Mouse (Mus musculus) liver, adult (tissue): Measurements from ENCODE around the gene Shisa6.

Experiments
- GATA4 ChIP-seq: IDR thresholded peaks from 2 replicates; pipeline ENCODE4 v1.6.1; 2014; ENCODE audit warnings: mild to moderate bottlenecking, low read length; ENCODE audit not compliant: insufficient replicate concordance

The Shisa6 gene

DNA sequence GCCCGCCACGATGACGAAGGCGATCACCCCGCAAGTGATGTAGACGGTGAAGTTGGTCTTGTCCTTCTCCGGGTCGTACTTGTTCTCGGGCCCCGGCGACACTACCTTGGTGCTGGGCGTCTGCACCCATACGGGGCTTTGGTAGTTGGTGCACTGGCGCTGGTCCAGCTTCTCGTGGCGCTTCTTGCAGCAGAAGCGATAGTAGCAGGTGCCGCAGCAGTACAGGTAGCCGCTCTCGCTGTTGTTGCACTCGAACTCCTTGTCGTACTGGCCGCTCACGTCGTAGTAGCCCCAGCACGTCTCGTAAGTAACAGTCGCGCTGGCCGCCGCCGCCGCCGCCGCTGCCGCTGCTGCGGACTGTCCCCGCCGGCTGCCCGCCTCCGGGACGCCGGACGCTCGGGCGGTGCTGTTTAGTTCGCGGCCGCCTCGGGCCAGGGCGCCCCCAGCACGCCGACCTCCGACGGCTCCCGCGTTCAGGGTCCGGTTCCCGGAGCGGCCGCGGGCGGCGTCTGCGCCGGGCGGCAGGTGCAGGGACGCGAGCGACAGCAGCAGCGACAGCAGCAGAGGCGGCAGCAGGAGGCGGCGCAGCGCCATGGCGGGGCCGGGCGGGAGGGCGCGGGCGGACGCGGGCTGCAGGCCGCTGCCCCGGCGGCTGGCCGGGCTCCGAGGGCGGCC lies at the start of gene Shisa6:
TSS of gene Shisa6 (minus strand) at position 594 of the 675 bp plus-strand sequence.
- no peak for TF ChIP-seq GATA4

DNA sequence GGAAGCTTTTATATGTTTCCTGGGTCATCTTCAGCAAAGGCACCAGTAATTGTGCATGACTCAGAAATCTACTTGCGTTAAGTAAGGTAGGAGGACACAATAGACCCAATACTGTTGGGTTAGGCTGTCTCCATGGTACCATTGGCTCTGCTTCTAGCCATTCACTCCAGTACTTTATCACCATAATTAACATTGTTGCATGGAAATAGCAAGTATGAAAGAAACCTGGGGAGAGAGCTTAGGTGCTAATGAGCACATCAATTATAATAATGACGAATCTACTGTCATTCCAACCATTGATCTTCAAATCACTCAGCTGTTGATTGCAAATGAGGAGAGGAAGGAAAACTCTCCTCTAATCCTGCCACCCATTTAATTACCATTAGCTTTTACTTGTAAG lies 48.1 kb upstream of the Shisa6 start:
- no peak for TF ChIP-seq GATA4

DNA sequence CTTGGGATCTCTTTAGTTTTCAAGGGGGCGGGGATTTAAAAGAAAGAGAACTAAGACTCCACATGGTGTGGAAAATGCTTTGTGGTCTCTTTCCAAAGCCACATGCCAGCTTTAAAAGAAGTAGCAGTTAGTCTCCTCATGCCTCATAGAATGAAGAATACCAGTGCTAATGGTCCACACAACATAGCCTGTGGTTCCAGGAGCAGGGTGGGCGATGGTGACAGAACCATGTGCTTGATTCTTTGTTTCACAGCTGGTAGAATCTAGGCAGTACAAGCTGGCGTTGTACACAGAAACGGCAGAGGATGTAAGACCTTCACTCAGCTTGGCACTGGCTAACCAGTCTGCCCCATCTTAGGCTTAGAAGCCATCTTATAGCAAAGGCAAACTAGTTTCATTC lies 43.3 kb upstream of the Shisa6 start:
- TF ChIP-seq GATA4, result no peak

DNA sequence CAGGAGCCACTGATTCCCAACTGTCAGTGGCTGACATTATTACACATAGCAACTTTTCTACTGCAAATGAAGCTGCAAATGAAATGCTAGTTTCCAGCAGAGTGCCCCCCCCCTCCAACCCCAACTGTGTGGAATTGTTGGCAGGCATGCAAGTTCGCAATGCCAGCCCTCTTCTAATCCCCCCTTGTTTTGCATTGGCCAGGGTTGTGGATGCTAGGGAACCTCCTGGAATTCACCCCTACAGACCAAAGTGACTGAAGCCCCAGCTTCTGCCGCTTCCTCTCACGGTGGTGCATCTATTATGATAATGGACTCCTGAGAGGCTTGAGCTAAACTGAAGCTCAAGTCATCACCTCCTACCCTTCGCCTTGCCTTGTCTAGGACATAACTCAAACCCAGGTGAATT lies 42.6 kb upstream of the Shisa6 start:
- no peak for TF ChIP-seq GATA4

DNA sequence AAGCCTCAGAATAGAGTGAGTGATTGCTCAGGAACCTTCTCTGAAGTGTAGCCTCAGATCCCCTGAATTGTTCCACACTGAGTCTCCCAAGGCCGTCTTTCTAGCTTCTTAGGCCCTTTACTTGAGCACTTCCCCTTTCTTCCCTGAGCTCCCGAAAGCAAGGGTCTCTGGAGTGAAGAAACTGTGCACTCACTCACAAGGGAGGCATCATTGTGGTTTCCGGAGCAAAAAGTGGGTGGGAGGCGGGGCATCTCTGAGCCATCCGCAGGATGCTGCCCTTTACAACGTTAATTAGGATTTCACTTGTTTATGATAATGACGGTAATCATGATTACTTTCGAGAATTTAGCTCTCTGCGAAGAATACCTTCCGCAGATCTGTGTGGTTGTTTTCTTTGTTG lies 41.6 kb upstream of the Shisa6 start:
- TF ChIP-seq GATA4, result no peak

DNA sequence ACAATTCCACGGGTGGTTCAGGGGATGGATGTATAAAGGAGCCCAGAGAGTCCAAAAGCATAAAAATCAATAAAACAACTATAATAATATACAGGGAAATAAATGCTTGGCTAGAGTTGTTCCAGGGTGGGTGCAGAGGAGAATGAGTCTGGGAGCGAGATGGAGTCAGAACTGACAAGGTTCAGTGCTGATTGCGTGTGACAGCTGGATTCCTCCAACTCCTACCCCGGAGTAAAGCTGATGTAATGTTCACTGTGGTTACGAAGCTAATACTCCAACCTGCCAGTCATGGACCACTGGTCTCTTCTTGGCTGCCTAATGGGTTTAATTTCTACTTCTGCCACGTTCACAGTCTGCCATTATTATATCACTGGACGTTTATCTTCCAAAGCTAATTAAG lies 36.5 kb upstream of the Shisa6 start:
- TF ChIP-seq GATA4, result no peak

DNA sequence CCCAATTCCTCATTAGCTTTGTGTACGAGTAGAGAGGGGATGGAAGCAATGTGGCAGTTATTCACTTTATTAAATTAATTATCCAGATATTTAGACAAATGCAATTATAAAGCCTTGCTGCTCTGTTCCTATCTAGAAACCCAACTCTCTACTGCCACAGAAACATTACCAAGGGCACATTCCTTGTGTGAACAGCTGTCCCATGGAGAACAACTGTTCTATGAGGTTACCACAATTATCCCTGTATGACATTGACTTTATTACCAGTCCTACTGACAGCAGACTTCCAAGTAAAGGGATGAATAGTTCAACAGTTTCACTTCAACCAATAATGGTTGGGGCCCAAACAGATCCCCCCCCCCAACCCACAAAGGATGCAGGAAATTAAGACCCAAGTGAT lies 12.1 kb upstream of the Shisa6 start:
- TF ChIP-seq GATA4, result no peak

DNA sequence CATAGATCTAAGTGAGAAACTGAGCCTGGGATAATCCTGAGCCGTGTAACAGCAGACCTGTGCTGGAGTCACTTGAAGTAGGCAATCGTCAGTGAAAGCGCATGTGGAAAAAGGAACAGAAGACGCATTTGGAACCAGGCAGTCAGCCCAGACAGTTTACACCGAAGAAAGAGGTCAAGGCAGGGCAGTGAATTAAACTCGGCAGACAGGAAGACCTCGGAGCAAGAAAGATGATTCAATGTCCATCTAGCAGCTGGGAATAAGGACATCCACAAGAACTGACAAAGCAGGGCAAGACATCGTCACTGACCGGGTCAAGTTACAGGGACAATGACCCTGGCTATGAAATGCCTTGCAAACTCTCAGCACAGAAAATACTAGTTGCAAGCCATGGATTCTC lies 10.1 kb upstream of the Shisa6 start:
- no peak for TF ChIP-seq GATA4

DNA sequence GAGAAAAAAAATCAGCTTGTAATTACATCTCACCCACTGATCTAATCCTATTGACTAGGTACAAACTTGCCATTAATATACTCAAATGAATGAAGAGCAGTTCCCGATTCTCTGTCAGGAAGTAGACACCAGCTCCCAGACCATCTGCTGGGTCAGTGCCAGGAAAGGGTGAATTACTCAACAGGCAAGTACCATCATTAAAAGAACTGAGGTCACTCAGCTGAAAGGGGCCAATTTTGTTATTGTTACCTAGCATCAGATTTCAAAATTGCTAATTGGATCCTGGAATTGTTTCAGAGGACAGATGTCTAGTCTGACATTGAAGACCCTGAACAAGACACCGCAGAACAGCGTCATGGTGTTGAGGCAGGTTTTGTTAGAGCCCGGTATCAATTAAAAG lies 9.4 kb upstream of the Shisa6 start:
- TF ChIP-seq GATA4, result no peak

DNA sequence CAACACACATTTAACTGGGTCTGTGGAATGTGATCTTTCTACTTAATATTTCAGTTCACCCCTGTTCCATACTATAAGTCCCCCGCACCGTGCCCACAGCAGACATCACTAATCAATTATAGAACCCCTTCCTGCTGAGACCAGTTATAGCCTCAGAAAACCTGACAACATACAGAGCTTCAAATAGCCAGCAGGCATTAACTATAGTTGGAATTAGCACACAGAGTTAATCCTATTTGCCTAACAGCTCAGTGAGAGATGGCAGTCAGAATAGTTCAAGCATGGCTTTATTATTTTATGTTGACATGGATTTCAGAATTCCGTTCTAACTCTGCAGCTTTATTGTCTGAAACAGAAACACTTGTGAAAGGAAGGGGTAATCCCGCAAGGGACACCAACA lies 8.5 kb upstream of the Shisa6 start:
- TF ChIP-seq GATA4, result no peak

DNA sequence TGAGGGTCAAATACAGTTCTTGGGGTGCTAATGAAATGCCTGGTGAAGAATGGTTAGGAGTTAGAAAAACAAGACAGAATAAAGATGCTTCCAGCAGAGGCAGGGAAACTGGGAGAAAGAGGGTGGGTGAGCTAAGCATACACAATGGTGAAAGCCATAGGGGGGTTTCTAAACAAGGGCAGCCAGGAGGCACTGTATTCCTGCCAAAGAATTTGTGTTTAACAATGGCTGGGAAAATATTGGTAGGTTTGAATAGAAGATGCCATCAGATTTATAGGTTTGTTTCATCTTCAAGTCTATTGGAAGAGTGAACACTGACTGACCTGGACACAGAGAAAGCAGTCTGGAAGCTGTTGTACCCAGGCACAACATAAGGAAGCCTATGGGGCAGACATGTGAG lies 2.4 kb upstream of the Shisa6 start:
- no peak for TF ChIP-seq GATA4

DNA sequence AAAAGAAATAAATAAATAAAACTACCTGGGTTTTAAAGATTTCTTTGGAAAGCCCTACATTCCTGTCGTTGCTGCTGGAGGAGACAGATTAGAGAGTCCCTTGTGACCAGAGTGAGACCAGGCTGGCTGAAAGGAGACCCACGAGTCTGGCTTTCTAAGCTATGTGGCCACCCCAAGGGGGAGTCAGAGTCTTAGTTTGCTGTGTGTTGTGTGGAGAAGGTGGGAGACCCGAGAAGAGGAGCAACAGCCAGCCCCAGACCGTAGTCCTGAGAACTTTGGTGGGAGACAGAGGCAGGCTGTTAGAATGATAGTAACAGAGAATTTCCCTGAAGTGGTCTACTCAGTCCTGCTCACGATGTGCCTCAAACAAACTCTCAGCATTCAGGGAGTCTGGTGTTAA lies 1.6 kb upstream of the Shisa6 start:
- TF ChIP-seq GATA4, result no peak

DNA sequence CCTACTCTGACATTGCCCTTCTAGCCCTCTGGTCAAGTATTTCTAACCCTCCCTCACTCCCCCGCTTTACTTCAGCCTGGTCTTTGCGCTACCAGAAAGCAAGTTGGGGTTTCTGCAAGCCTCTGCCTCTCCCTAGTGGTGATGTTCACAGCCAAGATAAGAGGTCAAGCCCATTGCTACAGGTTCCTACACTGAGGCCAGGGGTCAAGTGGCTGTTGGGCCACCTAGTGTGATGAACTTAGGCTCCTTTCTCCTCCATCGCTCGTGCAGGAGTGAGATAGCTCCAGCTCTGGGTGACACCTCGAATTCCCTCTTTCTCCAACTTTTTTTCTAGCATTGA lies 1.2 kb upstream of the Shisa6 start:
- TF ChIP-seq GATA4, result no peak

DNA sequence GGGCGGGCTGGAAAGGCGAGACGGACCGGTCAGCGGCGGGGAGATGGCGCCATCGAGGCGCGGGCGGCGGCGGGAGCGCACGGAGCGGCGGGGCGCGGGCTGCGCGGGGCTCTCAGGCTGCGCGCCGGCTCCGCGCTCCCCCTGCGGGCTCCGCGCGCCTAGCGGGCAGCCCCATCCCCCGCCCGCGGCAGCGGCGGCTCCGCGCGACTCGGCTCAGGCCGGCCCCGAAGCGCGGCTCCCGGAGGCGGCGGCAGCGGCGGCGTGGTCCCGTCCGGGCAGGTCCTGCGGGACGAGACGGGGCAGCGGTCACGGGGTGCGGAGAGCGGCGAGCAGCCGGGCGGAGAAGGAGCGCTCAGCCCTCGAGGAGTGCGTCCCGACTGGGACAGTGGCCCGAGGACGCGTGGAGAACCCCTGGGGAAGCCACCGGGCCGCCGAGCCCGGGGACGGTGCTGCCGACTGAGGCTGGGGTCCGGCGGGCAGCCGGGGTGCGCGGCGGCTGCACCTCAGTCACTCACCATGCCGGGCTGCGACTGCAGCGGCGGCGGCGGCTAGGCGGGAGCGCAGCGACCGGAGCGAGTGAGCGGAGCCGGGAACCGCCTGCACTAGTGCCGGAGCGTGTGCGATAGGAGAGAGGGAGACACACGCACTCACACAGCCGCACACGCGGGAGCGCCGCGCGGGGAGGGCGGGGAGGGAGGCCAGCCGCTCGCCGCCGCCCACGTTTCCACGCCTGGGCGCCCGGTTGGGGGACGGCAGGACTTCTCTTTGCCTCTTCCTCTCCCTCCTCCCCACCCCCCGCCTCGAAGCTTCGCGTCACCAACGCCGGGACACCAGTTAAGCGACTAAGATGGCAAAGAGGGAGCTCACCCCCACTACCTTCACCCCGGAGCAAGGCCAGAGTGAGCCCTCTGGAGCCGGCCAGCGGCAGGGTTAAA lies 549 bp upstream of the Shisa6 start:
- no peak for TF ChIP-seq GATA4

DNA sequence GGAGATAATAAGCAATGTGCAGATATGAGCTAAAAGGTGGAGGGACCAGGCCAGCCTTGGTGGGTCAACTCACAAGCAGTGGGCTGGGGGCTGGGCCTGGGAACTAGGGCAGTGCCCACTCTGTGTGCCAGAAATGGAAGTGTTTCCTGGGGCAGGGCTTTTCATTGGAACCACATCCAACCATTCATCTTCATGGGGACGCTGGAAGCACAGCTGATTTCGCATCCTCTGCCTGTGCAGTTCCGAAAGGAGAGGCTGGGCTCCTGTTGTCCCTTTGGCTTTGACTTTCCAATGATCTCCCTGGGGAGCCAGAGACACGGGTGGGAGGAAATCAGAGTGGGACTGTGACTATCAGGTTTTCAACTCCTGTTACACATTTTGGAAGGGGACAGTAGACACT lies 1.5 kb downstream of the Shisa6 start:
- TF ChIP-seq GATA4, result no peak

DNA sequence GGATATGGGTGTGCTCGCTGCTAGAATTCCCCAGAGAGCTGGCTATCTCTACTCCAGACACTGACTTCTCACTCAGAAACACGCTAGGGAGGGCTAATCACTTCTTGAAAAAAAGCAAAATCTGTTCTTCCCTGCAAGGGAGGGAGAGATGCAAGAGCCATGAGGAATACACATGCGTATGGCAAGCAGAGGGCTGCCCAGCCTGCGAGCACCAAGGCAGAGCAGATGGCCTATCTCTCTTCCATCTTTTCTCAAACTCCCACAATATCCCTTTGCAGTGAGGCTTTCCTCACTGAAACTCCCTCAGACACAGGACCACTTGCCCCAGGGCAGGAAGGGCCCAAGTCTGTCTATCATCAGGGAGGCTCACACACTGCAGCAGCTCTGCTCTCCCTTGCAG lies 3.4 kb downstream of the Shisa6 start:
- TF ChIP-seq GATA4, result no peak

DNA sequence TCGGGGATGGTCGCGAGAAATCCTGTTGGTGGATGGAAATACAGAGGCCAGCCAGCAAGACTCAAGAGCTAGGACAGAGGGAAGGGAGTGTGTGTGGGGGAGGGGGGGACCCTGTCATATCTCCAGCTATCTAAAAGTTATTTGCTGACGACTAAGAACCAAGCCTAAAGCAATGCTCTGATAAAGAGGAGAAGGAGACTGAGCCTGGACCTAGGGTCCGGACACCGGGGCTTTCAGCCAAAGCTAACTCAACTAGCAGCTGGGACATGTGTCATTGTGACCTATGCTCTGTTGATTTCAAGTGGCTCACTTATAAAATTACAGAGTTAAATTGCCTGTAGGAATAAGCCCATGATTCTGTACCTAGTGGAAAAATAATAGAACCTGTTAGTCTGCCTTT lies 6.4 kb downstream of the Shisa6 start:
- no peak for TF ChIP-seq GATA4
